Mouse (Mus musculus): Measurements from ENCODE around the gene Heatr6. TPM values are rescaled to one million over a fixed set of nuclear protein-coding genes. Genes with fewer than 3 reads are reported as not detected.

Gene Heatr6
- polyA plus RNA-seq, 1 experiment from 2014 or later = 18.1 TPM

- Histone ChIP-seq H3K27me3 (replicated peaks; ENCODE audit: control insufficient read depth, insufficient read depth, low read length) (no peaks in the 10 kb centered on the region), H3K4me3 (ENCODE audit: low read length) (no peak overlapping the region), H3K27ac (ENCODE audit: low read length) (no peak overlapping the region), H3K4me2 (ENCODE audit: low read depth, low read length) (0 out of 2 replicates have a peak overlapping the region, but pooled peaks have one; percentile 10), H3K4me1 (ENCODE audit: control insufficient read depth, insufficient read depth, low read length) (peaks cover 6% of the 10 kb centered on the region), H3K9ac (ENCODE audit: low read depth, low read length) (no peak overlapping the region), H3K36me3 (ENCODE audit: control insufficient read depth, insufficient read depth, low read length) (no peaks in the 10 kb centered on the region), H3K9me3 (ENCODE audit: control insufficient read depth, low read length) (no peaks in the 10 kb centered on the region)
- ATAC-seq = no peak
- WGBS = 57% methylated on average over 13 of the region's 13 CpGs
These were observed 35.8 kb downstream of the Heatr6 start for GRCm38 (mm10) chr11:83789259-83789658.

- Histone ChIP-seq H3K27ac (ENCODE audit: low read length) (no peak overlapping the region), H3K9me3 (ENCODE audit: control insufficient read depth, low read length) (no peaks in the 10 kb centered on the region), H3K9ac (ENCODE audit: low read depth, low read length) (no peak overlapping the region), H3K27me3 (replicated peaks; ENCODE audit: control insufficient read depth, insufficient read depth, low read length) (no peaks in the 10 kb centered on the region), H3K4me1 (ENCODE audit: control insufficient read depth, insufficient read depth, low read length) (peaks cover 6% of the 10 kb centered on the region), H3K4me2 (ENCODE audit: low read depth, low read length) (no peak overlapping the region), H3K4me3 (ENCODE audit: low read length) (no peak overlapping the region), H3K36me3 (ENCODE audit: control insufficient read depth, insufficient read depth, low read length) (no peaks in the 10 kb centered on the region)
- WGBS = 67% methylated on average over 4 of the region's 4 CpGs
- ATAC-seq = no peak
These were observed 37.6 kb downstream of the Heatr6 start for GRCm38 (mm10) chr11:83791133-83791532.

- 49% methylated on average over 12 of the region's 12 CpGs for WGBS
- H3K4me2 ChIP-seq (ENCODE audit: low read depth, low read length) = no peak overlapping the region
- no peak overlapping the region for H3K9ac ChIP-seq (ENCODE audit: low read depth, low read length)
- no peaks in the 10 kb centered on the region for H3K36me3 ChIP-seq (ENCODE audit: control insufficient read depth, insufficient read depth, low read length)
- no peak overlapping the region for H3K4me3 ChIP-seq (ENCODE audit: low read length)
- no peaks in the 10 kb centered on the region for H3K9me3 ChIP-seq (ENCODE audit: control insufficient read depth, low read length)
- peak; percentile 88 for ATAC-seq
- H3K4me1 ChIP-seq (ENCODE audit: control insufficient read depth, insufficient read depth, low read length) = no peaks in the 10 kb centered on the region
- no peaks in the 10 kb centered on the region for H3K27me3 ChIP-seq (replicated peaks; ENCODE audit: control insufficient read depth, insufficient read depth, low read length)
- H3K27ac ChIP-seq (ENCODE audit: low read length) = 0 out of 2 replicates have a peak overlapping the region, but pooled peaks have one; percentile 0
These were observed 38.9 kb downstream of the Heatr6 start for GRCm38 (mm10) chr11:83792316-83792914.

- no peaks in the 10 kb centered on the region for H3K27me3 ChIP-seq (replicated peaks; ENCODE audit: control insufficient read depth, insufficient read depth, low read length)
- no peak overlapping the region for H3K4me2 ChIP-seq (ENCODE audit: low read depth, low read length)
- no peak overlapping the region for H3K27ac ChIP-seq (ENCODE audit: low read length)
- H3K4me3 ChIP-seq (ENCODE audit: low read length) = no peak overlapping the region
- WGBS = 74% methylated on average over 14 of the region's 14 CpGs
- no peaks in the 10 kb centered on the region for H3K36me3 ChIP-seq (ENCODE audit: control insufficient read depth, insufficient read depth, low read length)
- no peak overlapping the region for H3K9ac ChIP-seq (ENCODE audit: low read depth, low read length)
- no peaks in the 10 kb centered on the region for H3K9me3 ChIP-seq (ENCODE audit: control insufficient read depth, low read length)
- ATAC-seq = no peak
- no peaks in the 10 kb centered on the region for H3K4me1 ChIP-seq (ENCODE audit: control insufficient read depth, insufficient read depth, low read length)
These were observed 39.8 kb downstream of the Heatr6 start for GRCm38 (mm10) chr11:83793264-83793663.

GRCm38 (mm10) chr11:83796112-83796511, 42.6 kb downstream of the Heatr6 start:
- no peak for ATAC-seq
- no peak overlapping the region for H3K9ac ChIP-seq (ENCODE audit: low read depth, low read length)
- no peak overlapping the region for H3K27ac ChIP-seq (ENCODE audit: low read length)
- no peak overlapping the region for H3K4me2 ChIP-seq (ENCODE audit: low read depth, low read length)
- no peaks in the 10 kb centered on the region for H3K27me3 ChIP-seq (replicated peaks; ENCODE audit: control insufficient read depth, insufficient read depth, low read length)
- H3K36me3 ChIP-seq (ENCODE audit: control insufficient read depth, insufficient read depth, low read length) = no peaks in the 10 kb centered on the region
- no peak overlapping the region for H3K4me3 ChIP-seq (ENCODE audit: low read length)
- H3K9me3 ChIP-seq (ENCODE audit: control insufficient read depth, low read length) = no peaks in the 10 kb centered on the region
- WGBS = 76% methylated on average over 6 of the region's 6 CpGs
- H3K4me1 ChIP-seq (ENCODE audit: control insufficient read depth, insufficient read depth, low read length) = no peaks in the 10 kb centered on the region

- Histone ChIP-seq H3K4me2 (ENCODE audit: low read depth, low read length) (no peak overlapping the region), H3K9ac (ENCODE audit: low read depth, low read length) (no peak overlapping the region), H3K9me3 (ENCODE audit: control insufficient read depth, low read length) (no peaks in the 10 kb centered on the region), H3K4me1 (ENCODE audit: control insufficient read depth, insufficient read depth, low read length) (no peaks in the 10 kb centered on the region), H3K27me3 (replicated peaks; ENCODE audit: control insufficient read depth, insufficient read depth, low read length) (no peaks in the 10 kb centered on the region), H3K27ac (ENCODE audit: low read length) (no peak overlapping the region), H3K36me3 (ENCODE audit: control insufficient read depth, insufficient read depth, low read length) (no peaks in the 10 kb centered on the region), H3K4me3 (ENCODE audit: low read length) (no peak overlapping the region)
- WGBS = 74% methylated on average over 10 of the region's 10 CpGs
- no peak for ATAC-seq
These were observed 43.6 kb downstream of the Heatr6 start for GRCm38 (mm10) chr11:83796980-83797608.

GRCm38 (mm10) chr11:83799871-83800430, 46.5 kb downstream of the Heatr6 start:
- no peaks in the 10 kb centered on the region for H3K9me3 ChIP-seq (ENCODE audit: control insufficient read depth, low read length)
- no peaks in the 10 kb centered on the region for H3K4me1 ChIP-seq (ENCODE audit: control insufficient read depth, insufficient read depth, low read length)
- H3K27ac ChIP-seq (ENCODE audit: low read length) = no peak overlapping the region
- ATAC-seq = no peak
- WGBS = 68% methylated on average over 12 of the region's 12 CpGs
- no peaks in the 10 kb centered on the region for H3K27me3 ChIP-seq (replicated peaks; ENCODE audit: control insufficient read depth, insufficient read depth, low read length)
- H3K36me3 ChIP-seq (ENCODE audit: control insufficient read depth, insufficient read depth, low read length) = no peaks in the 10 kb centered on the region
- no peak overlapping the region for H3K9ac ChIP-seq (ENCODE audit: low read depth, low read length)
- H3K4me3 ChIP-seq (ENCODE audit: low read length) = no peak overlapping the region
- H3K4me2 ChIP-seq (ENCODE audit: low read depth, low read length) = no peak overlapping the region

GRCm38 (mm10) chr11:83802166-83802565, 48.7 kb downstream of the Heatr6 start:
- H3K36me3 ChIP-seq (ENCODE audit: control insufficient read depth, insufficient read depth, low read length) = no peaks in the 10 kb centered on the region
- WGBS = 67% methylated on average over 8 of the region's 8 CpGs
- ATAC-seq = no peak

GRCm38 (mm10) chr11:83802581-83802980, 49.1 kb downstream of the Heatr6 start:
- H3K4me1 ChIP-seq (ENCODE audit: control insufficient read depth, insufficient read depth, low read length) = no peaks in the 10 kb centered on the region
- H3K4me2 ChIP-seq (ENCODE audit: low read depth, low read length) = no peak overlapping the region
- no peaks in the 10 kb centered on the region for H3K27me3 ChIP-seq (replicated peaks; ENCODE audit: control insufficient read depth, insufficient read depth, low read length)
- no peak for ATAC-seq
- H3K4me3 ChIP-seq (ENCODE audit: low read length) = no peak overlapping the region
- no peak overlapping the region for H3K9ac ChIP-seq (ENCODE audit: low read depth, low read length)
- no peaks in the 10 kb centered on the region for H3K9me3 ChIP-seq (ENCODE audit: control insufficient read depth, low read length)
- WGBS = 92% methylated on average over 4 of the region's 4 CpGs
- H3K36me3 ChIP-seq (ENCODE audit: control insufficient read depth, insufficient read depth, low read length) = no peaks in the 10 kb centered on the region
- H3K27ac ChIP-seq (ENCODE audit: low read length) = no peak overlapping the region

More at GRCm38 (mm10) chr11:83802166-83802565, 48.7 kb downstream of the Heatr6 start:
- H3K4me2 ChIP-seq (ENCODE audit: low read depth, low read length) = no peak overlapping the region
- H3K27me3 ChIP-seq (replicated peaks; ENCODE audit: control insufficient read depth, insufficient read depth, low read length) = no peaks in the 10 kb centered on the region
- no peak overlapping the region for H3K4me3 ChIP-seq (ENCODE audit: low read length)
- H3K27ac ChIP-seq (ENCODE audit: low read length) = no peak overlapping the region
- H3K9ac ChIP-seq (ENCODE audit: low read depth, low read length) = no peak overlapping the region
- no peaks in the 10 kb centered on the region for H3K4me1 ChIP-seq (ENCODE audit: control insufficient read depth, insufficient read depth, low read length)
- no peaks in the 10 kb centered on the region for H3K9me3 ChIP-seq (ENCODE audit: control insufficient read depth, low read length)

Measured in intestine, embryonic 16.5 days (tissue).